21 mouse cellular contexts compared by ENCODE assay signal in the genomic region with DNA sequence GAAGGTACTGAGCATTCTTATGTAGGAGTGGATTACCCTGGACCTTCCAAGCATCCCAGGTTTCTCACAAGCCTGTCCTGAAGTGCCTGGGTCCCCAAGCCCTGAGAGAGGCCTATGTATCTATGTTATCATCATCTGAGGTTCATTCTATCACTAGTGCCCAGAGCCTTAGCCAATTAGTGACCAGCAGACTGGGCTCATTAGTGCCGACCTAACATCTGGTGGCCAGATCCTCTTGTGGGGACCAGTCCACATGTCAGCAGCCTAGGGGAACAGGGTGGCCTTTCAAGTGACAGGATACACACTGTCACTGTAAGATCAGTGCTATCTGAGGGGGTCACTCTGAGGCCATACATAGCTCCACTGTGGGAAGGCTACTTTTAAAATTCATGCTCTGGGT. TPM values are rescaled to one million over a fixed set of nuclear protein-coding genes. Genes with fewer than 3 reads are reported as not detected.
DNase-seq lines count a peak whose midpoint lies in the region; ATAC-seq and TF ChIP-seq lines count a peak whose summit lies in the region.
"Had no signal": no experiment of that assay in that cellular context is flagged by ENCODE, and none has a peak within 500 bp of the region (broad histone marks: within the 10 kb centered on the region; RNA-seq: fewer than 3 reads in every experiment).

No protein-coding gene starts in this region.

- no peak for TF ChIP-seq POLR2A in kidney, adult 2 months (IDR thresholded peaks at IDR 0.05; ENCODE audit: low read depth, low read length)

- H3K36me3 ChIP-seq in kidney, adult 2 months (ENCODE audit: control insufficient read depth, insufficient read depth, low read length), result no peaks in the 10 kb centered on the region
- no peaks in the 10 kb centered on the region for H3K36me3 ChIP-seq in kidney, postnatal 0 days (ENCODE audit: insufficient read depth, low read length)
- no peaks in the 10 kb centered on the region for H3K36me3 ChIP-seq in limb, embryonic 11.5 days (ENCODE audit: control insufficient read depth, insufficient read depth, low read length)
- no peaks in the 10 kb centered on the region for H3K36me3 ChIP-seq in neural tube, embryonic 15.5 days
- H3K36me3 ChIP-seq: embryonic facial prominence, embryonic 12.5 days; forebrain, embryonic 12.5 days; heart, embryonic 13.5 days; hindbrain, embryonic 12.5 days had no signal

- TF ChIP-seq CTCF in kidney, adult 2 months (conservative IDR thresholded peaks at IDR 0.05; ENCODE audit: insufficient read depth, insufficient read length, low read depth, low read length), result no peak
- TF ChIP-seq CTCF in kidney, postnatal 0 days (IDR thresholded peaks at IDR 0.05; ENCODE audit: low read depth), result no peak

- ATAC-seq in kidney, postnatal 0 days (replicated peaks; ENCODE audit: low FRiP score, low read depth), result no peak
- ATAC-seq in limb, embryonic 11.5 days (ENCODE audit: insufficient number of reproducible peaks, low FRiP score, low TSS enrichment, low read depth), result 0 out of 2 replicates have a peak, but pooled peaks have one; percentile 18
- no peak for ATAC-seq in neural tube, embryonic 15.5 days (ENCODE audit: low FRiP score)
- ATAC-seq: forebrain, postnatal 0 days; hindbrain, embryonic 16.5 days had no signal

- H3K27me3 ChIP-seq in kidney, adult 2 months (replicated peaks; ENCODE audit: control insufficient read depth, insufficient read depth, low read length), result no peaks in the 10 kb centered on the region
- 0 out of 2 replicates have a peak, but pooled peaks cover 2% of the 10 kb centered on the region for H3K27me3 ChIP-seq in kidney, postnatal 0 days (ENCODE audit: insufficient read depth, low read length)
- no peaks in the 10 kb centered on the region for H3K27me3 ChIP-seq in limb, embryonic 11.5 days (ENCODE audit: control insufficient read depth, insufficient read depth, low read length)
- H3K27me3 ChIP-seq in neural tube, embryonic 15.5 days (replicated peaks), result peaks cover 10% of the 10 kb centered on the region
- H3K27me3 ChIP-seq: embryonic facial prominence, embryonic 12.5 days had no signal

- H3K4me2 ChIP-seq in kidney, postnatal 0 days (ENCODE audit: low read length), result no peak overlapping the region
- no peak overlapping the region for H3K4me2 ChIP-seq in limb, embryonic 11.5 days (ENCODE audit: low read depth, severe bottlenecking)
- H3K4me2 ChIP-seq in neural tube, embryonic 15.5 days, result no peak overlapping the region
- H3K4me2 ChIP-seq: embryonic facial prominence, embryonic 12.5 days; forebrain, embryonic 12.5 days; heart, embryonic 13.5 days; hindbrain, embryonic 12.5 days had no signal

- H3K4me1 ChIP-seq in kidney, adult 2 months (ENCODE audit: control insufficient read depth, insufficient read depth, low read length), result 0 out of 2 replicates have a peak, but pooled peaks cover 7% of the 10 kb centered on the region
- H3K4me1 ChIP-seq in kidney, postnatal 0 days (replicated peaks; ENCODE audit: insufficient read depth, low read length), result no peaks in the 10 kb centered on the region
- peaks cover 54% of the 10 kb centered on the region for H3K4me1 ChIP-seq in limb, embryonic 11.5 days (ENCODE audit: control insufficient read depth, insufficient read depth, low read length)
- H3K4me1 ChIP-seq in neural tube, embryonic 15.5 days, result peaks cover 18% of the 10 kb centered on the region
- H3K4me1 ChIP-seq: heart, embryonic 13.5 days had no signal

- peak overlapping the region; percentile 71 for H3K27ac ChIP-seq in kidney, adult 2 months (ENCODE audit: insufficient read depth, low read depth, low read length)
- peak overlapping the region; percentile 67 for H3K27ac ChIP-seq in kidney, postnatal 0 days
- peak overlapping the region; percentile 89 for H3K27ac ChIP-seq in limb, embryonic 11.5 days (replicated peaks; ENCODE audit: low read depth, low read length)
- H3K27ac ChIP-seq in neural tube, embryonic 15.5 days (replicated peaks), result no peak overlapping the region
- H3K27ac ChIP-seq: embryonic facial prominence, embryonic 12.5 days; forebrain, embryonic 12.5 days; gastrocnemius, adult 2 months; heart, embryonic 13.5 days; hindbrain, embryonic 12.5 days had no signal

- no peak overlapping the region for H3K4me3 ChIP-seq in kidney, adult 2 months (ENCODE audit: insufficient read depth, low read depth, low read length)
- H3K4me3 ChIP-seq in kidney, postnatal 0 days (replicated peaks; ENCODE audit: low read depth, low read length), result no peak overlapping the region
- no peak overlapping the region for H3K4me3 ChIP-seq in limb, embryonic 11.5 days (ENCODE audit: low read depth, low read length)
- H3K4me3 ChIP-seq in neural tube, embryonic 15.5 days (replicated peaks), result no peak overlapping the region
- H3K4me3 ChIP-seq: embryonic facial prominence, embryonic 12.5 days; forebrain, embryonic 12.5 days; gastrocnemius, adult 2 months; heart, embryonic 13.5 days; hindbrain, embryonic 12.5 days had no signal

- H3K9ac ChIP-seq in kidney, postnatal 0 days (ENCODE audit: low read depth, low read length), result no peak overlapping the region
- H3K9ac ChIP-seq in limb, embryonic 11.5 days (ENCODE audit: low read length), result peak overlapping the region; percentile 34; the same call in 1 of the 2 replicates
- no peak overlapping the region for H3K9ac ChIP-seq in neural tube, embryonic 15.5 days (replicated peaks)
- H3K9ac ChIP-seq: embryonic facial prominence, embryonic 12.5 days; forebrain, embryonic 12.5 days; forebrain, postnatal 0 days; heart, embryonic 13.5 days; hindbrain, embryonic 12.5 days had no signal

- DNase-seq in kidney, adult 2 months, result no peak
- no peak for DNase-seq in kidney, postnatal 36 days
- DNase-seq in kidney, postnatal 0 days (ENCODE audit: low spot score), result no peak
- DNase-seq in kidney, adult 18-20 months, result no peak
- DNase-seq in limb, embryonic 11.5 days (ENCODE audit: low spot score), result peak; percentile 75
- no peak for DNase-seq in spleen, postnatal 4 days (ENCODE audit: low spot score in 2 of 2)
- DNase-seq: adrenal gland, adult 8-10 months; adrenal gland, postnatal 36 days; cerebellum, adult 2 months; cerebellum, postnatal 10 days; forebrain, postnatal 0 days; gastrocnemius, adult 2 months; gastrocnemius, postnatal 25 days; heart, postnatal 4 days had no signal

- 31% methylated on average over 1 of the region's 1 CpGs for WGBS in kidney, adult 2 months
- 32% methylated on average over 1 of the region's 1 CpGs for WGBS in kidney, postnatal 0 days
- 20% methylated on average over 1 of the region's 1 CpGs for WGBS in limb, embryonic 11.5 days
- WGBS in neural tube, embryonic 15.5 days, result 67% methylated on average over 1 of the region's 1 CpGs

- H3K9me3 ChIP-seq in kidney, postnatal 0 days (replicated peaks; ENCODE audit: low read length), result no peaks in the 10 kb centered on the region
- no peaks in the 10 kb centered on the region for H3K9me3 ChIP-seq in limb, embryonic 11.5 days (ENCODE audit: control insufficient read depth, low read length)
- no peaks in the 10 kb centered on the region for H3K9me3 ChIP-seq in neural tube, embryonic 15.5 days (replicated peaks)
- H3K9me3 ChIP-seq: embryonic facial prominence, embryonic 12.5 days; forebrain, embryonic 12.5 days; heart, embryonic 13.5 days; hindbrain, embryonic 12.5 days had no signal

RNA-seq across cellular contexts. Expression of gene Actrt2, which starts 4.4 kb away (rescaled TPM):
- polyA plus RNA-seq in kidney, adult 2 months (2012; rRNA removed), result 0.05 and 0.06 TPM in 2 replicates
- polyA plus RNA-seq in kidney, postnatal 0 days (2015; fragmentation: Nextera tagmentation; extraction: Ambion mirVana), result not detected in 2 replicates
- polyA plus RNA-seq in limb, embryonic 11.5 days (2014; fragmentation: Nextera tagmentation; extraction: Ambion mirVana), result not detected in 2 replicates
- not detected in 2 replicates for polyA plus RNA-seq in neural tube, embryonic 15.5 days (2015; fragmentation: Nextera tagmentation; extraction: Ambion mirVana)
- polyA plus RNA-seq: cerebellum, adult 2 months; embryonic facial prominence, embryonic 12.5 days; forebrain, embryonic 12.5 days; forebrain, postnatal 0 days; heart, embryonic 13.5 days; heart, postnatal 0 days; hindbrain, embryonic 12.5 days; hindbrain, embryonic 16.5 days had no signal

RNA-seq across cellular contexts. Expression of gene Prdm16, which starts 35.4 kb away (rescaled TPM):
- 7.1 and 8.5 TPM in 2 replicates for polyA plus RNA-seq in kidney, adult 2 months (2012; rRNA removed)
- 19.0 and 22.5 TPM in 2 replicates for polyA plus RNA-seq in kidney, postnatal 0 days (2015; fragmentation: Nextera tagmentation; extraction: Ambion mirVana)
- 78.2 and 87.1 TPM in 2 replicates for polyA plus RNA-seq in limb, embryonic 11.5 days (2014; fragmentation: Nextera tagmentation; extraction: Ambion mirVana)
- 7.7 and 9.0 TPM in 2 replicates for polyA plus RNA-seq in neural tube, embryonic 15.5 days (2015; fragmentation: Nextera tagmentation; extraction: Ambion mirVana)
